8 mouse cellular contexts compared by ENCODE assay signal in genomic region chr5:115238729-115239195, GRCm38 (mm10). TPM values are rescaled to one million over a fixed set of nuclear protein-coding genes. Genes with fewer than 3 reads are reported as not detected.
DNase-seq lines count a peak whose midpoint lies in the region; ATAC-seq and TF ChIP-seq lines count a peak whose summit lies in the region.

No protein-coding gene starts in this region.

- H3K4me1 ChIP-seq in embryonic facial prominence, embryonic 15.5 days, result peaks cover 22% of the 10 kb centered on the region
- H3K4me1 ChIP-seq in hindbrain, postnatal 0 days (ENCODE audit: insufficient read depth, low read length), result no peaks in the 10 kb centered on the region
- H3K4me1 ChIP-seq in midbrain, embryonic 11.5 days (ENCODE audit: control insufficient read depth, insufficient read depth, low read length), result peaks cover 15% of the 10 kb centered on the region

- ATAC-seq in embryonic facial prominence, embryonic 15.5 days (ENCODE audit: insufficient number of reproducible peaks, low FRiP score, low TSS enrichment, low read depth), result no peak
- ATAC-seq in hindbrain, postnatal 0 days, result no peak
- ATAC-seq in midbrain, embryonic 11.5 days (ENCODE audit: low FRiP score), result no peak
- no peak for ATAC-seq in activated CD4-positive, CD25-positive, alpha-beta regulatory T cell, adult 4 months
- no peak for ATAC-seq in CD4-positive, CD25-positive, alpha-beta regulatory T cell, adult 4 months

- peak overlapping the region; percentile 70 for H3K4me2 ChIP-seq in embryonic facial prominence, embryonic 15.5 days (replicated peaks)
- H3K4me2 ChIP-seq in hindbrain, postnatal 0 days (ENCODE audit: low read depth, low read length), result peak overlapping the region; percentile 81
- peak overlapping the region; percentile 78 for H3K4me2 ChIP-seq in midbrain, embryonic 11.5 days

- H3K9me3 ChIP-seq in embryonic facial prominence, embryonic 15.5 days (replicated peaks), result no peaks in the 10 kb centered on the region
- no peaks in the 10 kb centered on the region for H3K9me3 ChIP-seq in hindbrain, postnatal 0 days (ENCODE audit: low read length)
- H3K9me3 ChIP-seq in midbrain, embryonic 11.5 days (ENCODE audit: control insufficient read depth, low read length), result no peaks in the 10 kb centered on the region

- peak overlapping the region; percentile 98 for H3K4me3 ChIP-seq in layer of hippocampus, adult 2 months
- H3K4me3 ChIP-seq in embryonic facial prominence, embryonic 15.5 days (replicated peaks), result peak overlapping the region; percentile 88
- peak overlapping the region; percentile 69 for H3K4me3 ChIP-seq in hindbrain, postnatal 0 days (ENCODE audit: low read length)
- peak overlapping the region; percentile 81 for H3K4me3 ChIP-seq in midbrain, embryonic 11.5 days (ENCODE audit: low read depth, low read length)

- DNase-seq in layer of hippocampus, adult 2 months (ENCODE audit: low spot score in 2 of 2), result no peak
- no peak for DNase-seq in layer of hippocampus, adult 11-12 months (ENCODE audit: low spot score)
- peak; percentile 26 for DNase-seq in hindbrain, postnatal 0 days (ENCODE audit: low spot score)
- no peak for DNase-seq in midbrain, embryonic 11.5 days (ENCODE audit: low spot score, missing footprints)
- no peak for DNase-seq in left cerebral cortex, adult 11 months (ENCODE audit: low spot score)

- no peaks in the 10 kb centered on the region for H3K27me3 ChIP-seq in embryonic facial prominence, embryonic 15.5 days
- H3K27me3 ChIP-seq in hindbrain, postnatal 0 days (ENCODE audit: insufficient read depth, low read length), result no peaks in the 10 kb centered on the region
- peaks cover 15% of the 10 kb centered on the region for H3K27me3 ChIP-seq in midbrain, embryonic 11.5 days (ENCODE audit: control insufficient read depth, insufficient read depth, low read length)

- TF ChIP-seq CTCF in layer of hippocampus, adult 2 months (conservative IDR thresholded peaks at IDR 0.05), result no peak; the same call in 1 of the 2 replicates
- TF ChIP-seq CTCF in hindbrain, postnatal 0 days (IDR thresholded peaks at IDR 0.05; ENCODE audit: low read depth), result no peak

- peaks cover 43% of the 10 kb centered on the region for H3K36me3 ChIP-seq in embryonic facial prominence, embryonic 15.5 days
- peaks cover 39% of the 10 kb centered on the region for H3K36me3 ChIP-seq in hindbrain, postnatal 0 days (ENCODE audit: insufficient read depth, low read length)
- peaks cover 22% of the 10 kb centered on the region for H3K36me3 ChIP-seq in midbrain, embryonic 11.5 days (ENCODE audit: control insufficient read depth, insufficient read depth, low read length)

- WGBS in embryonic facial prominence, embryonic 15.5 days, result 5% methylated on average over 11 of the region's 11 CpGs
- WGBS in hindbrain, postnatal 0 days, result 7% methylated on average over 11 of the region's 11 CpGs
- 7% methylated on average over 11 of the region's 11 CpGs for WGBS in midbrain, embryonic 11.5 days

- H3K9ac ChIP-seq in embryonic facial prominence, embryonic 15.5 days, result 0 out of 2 replicates have a peak overlapping the region, but pooled peaks have one; percentile 71
- H3K9ac ChIP-seq in hindbrain, postnatal 0 days (replicated peaks; ENCODE audit: low read length), result peak overlapping the region; percentile 69; the same call in 1 of the 2 replicates
- no peak overlapping the region for H3K9ac ChIP-seq in midbrain, embryonic 11.5 days (ENCODE audit: low read length)

- H3K27ac ChIP-seq in layer of hippocampus, adult 2 months, result peak overlapping the region; percentile 93
- H3K27ac ChIP-seq in embryonic facial prominence, embryonic 15.5 days (replicated peaks), result no peak overlapping the region
- H3K27ac ChIP-seq in hindbrain, postnatal 0 days, result no peak overlapping the region; the same call in 1 of the 2 replicates
- no peak overlapping the region for H3K27ac ChIP-seq in midbrain, embryonic 11.5 days (ENCODE audit: low read depth, low read length)

RNA-seq across cellular contexts. Expression of gene Pop5, which starts 3.1 kb away (rescaled TPM):
- 100 to 1,000 TPM; 103 to 104 TPM for total RNA-seq in layer of hippocampus, adult 2 months (2021)
- polyA plus RNA-seq in embryonic facial prominence, embryonic 15.5 days (2015; fragmentation: Nextera tagmentation; extraction: Ambion mirVana), result 90.1 and 92.0 TPM in 2 replicates
- total RNA-seq in hindbrain, postnatal 0 days (2014; rRNA removed), result 28.8 and 55.6 TPM in 2 replicates
- polyA plus RNA-seq in hindbrain, postnatal 0 days (2015; fragmentation: Nextera tagmentation; extraction: Ambion mirVana), result 99.1 and 99.3 TPM in 2 replicates
- polyA plus RNA-seq in midbrain, embryonic 11.5 days (2014; fragmentation: Nextera tagmentation; extraction: Ambion mirVana), result 91.0 and 98.7 TPM in 2 replicates
- 100 to 1,000 TPM; 122 to 135 TPM for polyA plus RNA-seq in activated CD4-positive, CD25-positive, alpha-beta regulatory T cell, adult 4 months (2017; shearing (Covaris generic))
- 100 to 1,000 TPM in 1 of 2 experiments, 10 to 100 TPM in 1; 84.0 to 114 TPM for polyA plus RNA-seq in CD4-positive, CD25-positive, alpha-beta regulatory T cell, adult 4 months (2017; shearing (Covaris generic))

RNA-seq across cellular contexts. Expression of gene Rnf10, which starts 33.9 kb away (rescaled TPM):
- total RNA-seq in layer of hippocampus, adult 2 months (2021), result 100 to 1,000 TPM; 238 to 248 TPM
- polyA plus RNA-seq in embryonic facial prominence, embryonic 15.5 days (2015; fragmentation: Nextera tagmentation; extraction: Ambion mirVana), result 158 and 170 TPM in 2 replicates
- total RNA-seq in hindbrain, postnatal 0 days (2014; rRNA removed), result 108 and 112 TPM in 2 replicates
- 141 and 145 TPM in 2 replicates for polyA plus RNA-seq in hindbrain, postnatal 0 days (2015; fragmentation: Nextera tagmentation; extraction: Ambion mirVana)
- polyA plus RNA-seq in midbrain, embryonic 11.5 days (2014; fragmentation: Nextera tagmentation; extraction: Ambion mirVana), result 84.6 and 85.0 TPM in 2 replicates
- polyA plus RNA-seq in activated CD4-positive, CD25-positive, alpha-beta regulatory T cell, adult 4 months (2017; shearing (Covaris generic)), result 10 to 100 TPM; 30.8 to 33.1 TPM
- polyA plus RNA-seq in CD4-positive, CD25-positive, alpha-beta regulatory T cell, adult 4 months (2017; shearing (Covaris generic)), result 10 to 100 TPM; 30.5 to 36.5 TPM

RNA-seq across cellular contexts. Expression of gene Coq5, which starts 40.7 kb away (rescaled TPM):
- 10 to 100 TPM; 40.9 to 42.6 TPM for total RNA-seq in layer of hippocampus, adult 2 months (2021)
- 37.3 and 37.6 TPM in 2 replicates for polyA plus RNA-seq in embryonic facial prominence, embryonic 15.5 days (2015; fragmentation: Nextera tagmentation; extraction: Ambion mirVana)
- total RNA-seq in hindbrain, postnatal 0 days (2014; rRNA removed), result 30.5 and 31.4 TPM in 2 replicates
- 47.1 and 47.5 TPM in 2 replicates for polyA plus RNA-seq in hindbrain, postnatal 0 days (2015; fragmentation: Nextera tagmentation; extraction: Ambion mirVana)
- polyA plus RNA-seq in midbrain, embryonic 11.5 days (2014; fragmentation: Nextera tagmentation; extraction: Ambion mirVana), result 58.6 and 59.1 TPM in 2 replicates
- polyA plus RNA-seq in activated CD4-positive, CD25-positive, alpha-beta regulatory T cell, adult 4 months (2017; shearing (Covaris generic)), result 10 to 100 TPM; 27.2 to 34.4 TPM
- polyA plus RNA-seq in CD4-positive, CD25-positive, alpha-beta regulatory T cell, adult 4 months (2017; shearing (Covaris generic)), result 10 to 100 TPM; 32.2 to 43.3 TPM

RNA-seq across cellular contexts. Expression of gene Cabp1, which starts 44.6 kb away (rescaled TPM):
- total RNA-seq in layer of hippocampus, adult 2 months (2021), result 100 to 1,000 TPM; 124 to 129 TPM
- 2.6 and 3.0 TPM in 2 replicates for polyA plus RNA-seq in embryonic facial prominence, embryonic 15.5 days (2015; fragmentation: Nextera tagmentation; extraction: Ambion mirVana)
- 21.4 and 34.6 TPM in 2 replicates for total RNA-seq in hindbrain, postnatal 0 days (2014; rRNA removed)
- 20.9 and 23.6 TPM in 2 replicates for polyA plus RNA-seq in hindbrain, postnatal 0 days (2015; fragmentation: Nextera tagmentation; extraction: Ambion mirVana)
- 1.1 and 2.3 TPM in 2 replicates for polyA plus RNA-seq in midbrain, embryonic 11.5 days (2014; fragmentation: Nextera tagmentation; extraction: Ambion mirVana)
- under 1 TPM in 1 of 2 experiments, not detected in 1; 0.54 TPM for polyA plus RNA-seq in activated CD4-positive, CD25-positive, alpha-beta regulatory T cell, adult 4 months (2017; shearing (Covaris generic))
- not detected for polyA plus RNA-seq in CD4-positive, CD25-positive, alpha-beta regulatory T cell, adult 4 months (2017; shearing (Covaris generic))
